Mouse (Mus musculus) heart, postnatal 10 days (tissue): Measurements from ENCODE around the gene Slc3a2. TPM values are rescaled to one million over a fixed set of nuclear protein-coding genes. Genes with fewer than 3 reads are reported as not detected.
A peak's percentile ranks its signal among the peaks of the same experiment; 100 is the strongest.

Experiments
- DNase-seq, 2 experiments: peaks; one replicate each; pipeline ENCODE4 v3.0.0; 2021
- intact Hi-C: fragments of 180-260 bp; cut with DNase I; formaldehyde crosslinking; loops from one replicate; pipeline ENCODE4 v1.15.1; 2025
- total RNA-seq, 2 experiments: library from RNA; stranded (reverse); gene quantifications; 2 replicates each; pipeline ENCODE4 v1.2.3; 2021

The Slc3a2 gene
- 10 to 100 TPM; 36.6 to 56.3 TPM for total RNA-seq

DNA sequence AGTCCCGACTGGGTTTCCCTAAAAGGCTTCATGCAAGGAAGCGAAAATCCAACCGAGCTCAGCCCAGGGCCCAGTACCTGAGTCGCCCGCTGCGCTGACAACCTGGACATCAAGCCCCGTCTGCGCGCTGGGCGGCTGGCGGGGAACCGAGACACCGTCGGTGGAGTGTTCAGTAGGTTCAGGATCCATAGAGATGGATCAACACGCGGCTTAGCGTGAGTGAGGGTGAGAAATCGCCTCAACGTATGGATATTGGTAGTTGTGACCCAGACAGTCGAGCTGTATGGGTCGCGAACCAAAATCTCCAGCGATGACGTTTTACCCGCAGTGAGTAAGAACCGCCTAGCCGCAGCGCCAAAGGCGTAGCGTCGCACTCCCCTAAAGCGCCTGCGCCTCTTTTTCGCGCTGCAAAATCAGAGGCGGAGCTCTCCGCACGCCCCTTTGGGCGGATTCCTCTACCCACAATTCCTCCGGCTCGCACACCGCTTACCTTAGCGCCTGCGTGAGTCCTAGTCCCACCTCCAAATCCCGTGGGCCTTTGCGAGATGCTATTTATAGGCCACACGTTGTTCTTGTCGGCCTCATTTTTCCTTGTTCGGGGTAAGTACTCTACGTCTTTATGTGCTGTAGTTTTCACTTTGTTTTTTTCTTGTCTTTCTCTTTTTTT, at the start of gene Slc3a2:
Gene Slc3a2 (minus strand): TSS at position 463 of the 667 bp plus-strand sequence.
- intact Hi-C loops = no loop called here

DNA sequence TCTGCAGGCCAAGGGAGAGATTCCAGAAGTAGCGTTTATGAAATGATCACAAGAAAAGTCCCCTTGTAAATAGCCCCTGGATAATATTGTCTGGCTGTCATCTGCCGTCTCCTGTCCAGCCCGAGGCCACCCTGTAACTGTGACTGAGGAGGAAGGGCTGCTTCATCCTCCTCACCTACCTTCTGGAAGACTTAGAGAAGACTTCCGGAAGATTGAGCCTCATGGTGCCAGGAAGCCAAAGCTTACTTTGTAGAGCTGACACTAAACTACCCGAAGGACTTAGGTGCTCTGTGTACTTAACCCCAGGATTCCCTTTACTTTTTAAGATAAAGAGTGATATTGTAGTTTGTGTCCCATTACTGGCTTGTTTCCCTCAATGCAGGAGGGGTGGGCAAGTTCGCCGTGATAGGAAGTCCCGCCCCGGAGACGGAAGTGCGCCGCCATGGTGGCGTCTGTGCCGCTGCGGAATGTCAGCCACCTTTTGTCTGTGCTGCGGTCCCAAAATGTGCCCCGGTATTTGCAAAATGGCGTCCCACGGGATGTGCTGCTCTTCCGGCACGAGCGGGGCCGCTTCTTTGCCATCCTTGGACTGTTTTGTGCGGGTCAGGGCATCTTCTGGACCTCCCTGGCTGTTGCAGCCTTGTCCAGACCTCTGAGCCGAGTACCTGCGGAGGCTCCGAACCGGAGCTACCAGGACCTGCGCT, 47.5 kb upstream of the Slc3a2 start, which contains the start of gene Tmem223:
Gene Tmem223 (plus strand): TSS at position 430 of the 704 bp plus-strand sequence.
- intact Hi-C loops = no loop called here
- peak; percentile 86 to 92 for DNase-seq

More for the DNA sequence above, at the start of gene Slc3a2:
- peak; percentile 97 for DNase-seq

DNA sequence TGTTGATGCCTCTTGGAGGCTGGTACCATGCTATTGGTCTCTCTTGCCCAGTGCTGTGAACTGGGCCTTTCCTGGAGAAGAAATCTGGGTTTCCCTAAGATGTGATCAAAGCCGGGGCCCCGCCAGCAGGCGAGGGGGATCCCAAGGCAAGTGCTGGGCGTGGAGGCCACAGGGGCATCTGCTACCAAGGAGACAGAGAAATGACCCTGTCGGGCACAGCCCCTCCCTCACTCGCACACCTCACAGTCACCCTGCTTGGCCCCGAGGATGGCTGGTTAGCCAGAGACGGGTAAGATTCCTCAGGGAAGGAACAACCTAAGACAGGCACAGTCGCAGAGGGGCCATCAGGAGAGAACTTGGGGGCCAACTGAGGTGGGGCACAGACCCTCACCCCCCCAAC, 42.4 kb upstream of the Slc3a2 start:
- DNase-seq = no peak
- intact Hi-C loops = no loop called here

DNA sequence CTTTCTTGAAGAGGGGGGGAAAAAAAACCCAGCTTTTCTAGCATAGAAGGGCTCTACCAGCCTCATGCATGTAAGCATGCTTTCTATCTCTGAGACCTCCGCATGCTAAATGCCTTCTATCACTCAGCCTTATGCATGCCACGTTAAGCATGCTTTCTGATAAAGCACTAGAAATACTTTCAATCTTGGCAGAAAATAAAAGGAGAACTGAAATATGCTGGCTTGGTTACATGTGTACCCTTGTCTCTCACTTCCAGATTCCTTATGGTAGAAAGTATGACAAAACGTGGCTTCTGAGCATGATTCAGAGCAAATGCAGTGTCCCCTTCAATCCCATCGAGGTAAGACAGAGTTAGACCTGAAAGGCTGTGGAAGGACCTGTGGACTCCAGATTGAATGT, 40.1 kb upstream of the Slc3a2 start:
- no peak for DNase-seq
- intact Hi-C loops = no loop called here

DNA sequence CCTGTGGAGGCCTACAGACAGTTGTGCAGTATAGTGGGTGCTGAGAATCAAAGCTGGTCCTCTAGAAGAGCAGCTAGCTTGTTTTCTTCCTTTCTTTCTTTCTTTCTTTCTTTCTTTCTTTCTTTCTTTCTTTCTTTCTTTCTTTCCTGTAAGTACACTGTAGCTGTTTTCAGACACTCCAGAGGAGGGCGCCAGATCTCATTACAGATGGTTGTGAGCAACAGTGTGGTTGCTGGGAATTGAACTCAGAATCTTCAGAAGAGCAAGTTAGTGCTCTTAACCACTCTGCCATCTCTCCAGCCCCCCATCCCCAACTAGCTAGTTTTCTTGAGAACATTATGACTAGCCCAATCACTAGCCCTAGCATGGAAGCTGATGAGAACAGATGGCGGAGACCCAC, 37.6 kb upstream of the Slc3a2 start:
- DNase-seq = no peak
- intact Hi-C loops = no loop called here

DNA sequence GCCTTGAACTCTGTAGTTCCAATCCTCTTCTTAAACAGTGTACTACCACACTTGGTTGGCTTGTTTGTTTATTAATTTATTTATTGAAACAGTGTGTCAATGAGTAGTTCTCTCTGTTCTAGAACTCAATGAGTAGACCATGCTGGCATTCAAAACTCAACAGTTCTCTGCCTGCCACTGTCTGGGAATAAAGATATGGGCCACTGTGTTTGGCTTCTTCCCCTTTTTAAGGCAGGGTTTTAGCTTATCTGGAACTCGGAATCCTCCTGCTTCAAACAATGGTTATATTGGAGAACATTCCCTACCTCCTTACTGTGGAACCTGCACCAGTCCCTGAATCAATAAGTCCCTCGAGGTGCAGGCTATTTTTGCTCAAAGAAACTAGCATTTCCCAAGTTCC, 35.7 kb upstream of the Slc3a2 start:
- intact Hi-C loops = loop anchor here (5.0 kb wide), 1 partner anchor 43 kb away; the partner anchor contains the start of gene Zbtb3
- DNase-seq = no peak

DNA sequence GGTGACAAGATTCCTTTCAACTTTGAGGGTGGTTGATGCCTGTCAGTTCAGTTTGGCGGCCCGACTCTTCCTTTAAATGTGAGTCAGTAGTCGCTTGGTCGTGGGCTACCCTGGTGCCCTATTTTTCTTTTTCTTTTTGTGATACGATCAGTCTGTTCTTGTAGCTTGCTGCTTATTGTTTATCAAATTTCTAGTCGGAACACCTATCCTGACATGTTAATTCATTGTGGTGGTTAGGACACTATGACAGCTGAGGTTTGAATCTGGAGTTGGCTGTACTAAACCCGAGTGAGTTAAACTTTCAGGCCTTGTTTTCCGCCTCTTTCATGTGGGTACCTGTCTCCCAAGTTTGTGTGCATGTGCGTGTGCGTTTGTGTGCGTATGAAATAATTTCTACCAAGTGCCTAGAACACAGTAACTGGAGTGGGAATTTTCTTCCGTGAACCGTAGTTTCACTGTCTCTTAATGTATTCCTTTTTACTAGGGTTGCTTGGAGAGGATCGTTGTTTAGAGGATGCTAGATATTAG, 34.4 kb upstream of the Slc3a2 start:
- intact Hi-C loops = loop anchor here (5.0 kb wide), 1 partner anchor 45 kb away; the partner anchor contains the start of gene Zbtb3

DNA sequence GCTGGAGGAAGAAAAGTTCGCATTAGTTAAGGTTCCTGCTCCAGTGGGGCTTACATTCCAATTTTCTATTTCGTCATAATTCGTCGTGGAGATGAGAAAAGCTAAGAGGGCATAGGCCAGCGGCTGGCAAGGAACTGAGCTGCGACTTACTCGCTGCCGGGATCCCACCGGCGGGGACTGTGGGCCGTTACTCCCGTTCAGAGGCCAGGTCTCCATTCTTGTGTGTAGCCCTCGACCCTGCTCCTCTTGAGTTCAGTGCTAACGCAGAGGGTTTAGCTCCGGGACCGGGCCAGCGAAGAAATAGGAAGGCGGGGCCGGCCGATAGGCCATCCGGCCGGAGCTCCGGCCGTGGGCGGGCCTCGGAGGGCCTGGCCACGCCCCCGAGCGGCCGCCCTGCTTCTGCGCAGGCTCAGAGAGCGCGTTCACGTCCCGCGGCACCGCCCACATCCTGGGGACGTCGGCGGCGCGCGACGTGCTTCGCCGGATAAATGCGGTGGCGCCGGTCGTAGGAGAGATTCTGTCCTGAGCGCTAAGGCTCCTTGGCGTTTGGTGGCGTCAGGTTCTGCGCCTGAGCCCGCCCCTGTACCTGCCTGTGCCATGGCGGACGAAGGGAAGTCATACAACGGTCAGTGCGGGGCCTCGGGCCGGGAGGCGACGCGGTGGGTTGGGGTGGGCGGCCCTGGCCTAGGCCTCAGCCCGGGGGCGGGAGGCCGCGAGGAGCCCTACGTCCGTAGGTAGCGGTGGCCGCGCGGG, 33.6 kb upstream of the Slc3a2 start, which contains the start of gene Nxf1:
Gene Nxf1 (plus strand): TSS at position 439 of the 753 bp plus-strand sequence.
- intact Hi-C loops = loop anchor here (5.0 kb wide), 1 partner anchor 45 kb away; the partner anchor contains the start of gene Zbtb3
- peak; percentile 95 for DNase-seq

More for the DNA sequence above, 34.4 kb upstream of the Slc3a2 start:
- no peak for DNase-seq

DNA sequence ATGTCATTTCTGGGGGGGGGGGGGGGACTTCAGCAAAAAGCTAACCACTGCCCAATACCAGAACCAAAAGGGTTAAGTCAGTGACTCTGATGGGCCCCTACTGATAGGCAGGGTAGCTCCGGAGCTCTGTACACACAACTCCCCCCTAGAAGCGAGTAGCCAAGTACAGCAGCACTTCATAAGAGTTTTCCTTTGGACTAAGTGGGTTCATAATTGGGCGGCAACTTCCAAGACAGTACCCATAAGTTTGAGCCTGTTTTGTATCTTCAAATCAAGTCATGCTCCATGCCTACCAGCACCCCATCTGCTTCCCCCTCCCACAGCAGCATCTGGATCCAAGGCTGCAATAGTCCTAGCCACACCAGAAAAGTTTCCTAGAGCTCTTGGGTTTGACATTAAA, 32.5 kb upstream of the Slc3a2 start:
- no peak for DNase-seq
- intact Hi-C loops = loop anchor here (5.0 kb wide), 1 partner anchor 47 kb away; the partner anchor contains the start of gene Zbtb3

DNA sequence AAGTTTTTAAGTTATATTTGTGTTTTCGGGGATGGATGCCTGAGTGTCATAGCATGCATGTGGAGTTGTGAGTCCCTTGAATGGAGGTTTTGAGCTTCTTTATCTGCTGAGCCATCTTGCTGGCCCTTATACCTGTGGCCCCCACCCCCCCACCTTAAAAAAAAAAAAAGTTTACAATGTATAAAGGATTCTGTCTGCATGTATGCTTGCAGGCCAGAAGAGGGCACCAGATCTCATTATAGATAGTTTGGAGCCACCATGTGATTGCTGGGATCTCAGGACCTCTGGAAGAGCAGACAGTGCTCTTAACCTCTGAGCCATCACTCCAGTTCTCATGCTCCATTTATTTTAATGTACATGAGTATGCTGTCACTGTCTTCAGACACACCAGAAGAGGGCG, 24.2 kb upstream of the Slc3a2 start:
- no peak for DNase-seq
- intact Hi-C loops = no loop called here

DNA sequence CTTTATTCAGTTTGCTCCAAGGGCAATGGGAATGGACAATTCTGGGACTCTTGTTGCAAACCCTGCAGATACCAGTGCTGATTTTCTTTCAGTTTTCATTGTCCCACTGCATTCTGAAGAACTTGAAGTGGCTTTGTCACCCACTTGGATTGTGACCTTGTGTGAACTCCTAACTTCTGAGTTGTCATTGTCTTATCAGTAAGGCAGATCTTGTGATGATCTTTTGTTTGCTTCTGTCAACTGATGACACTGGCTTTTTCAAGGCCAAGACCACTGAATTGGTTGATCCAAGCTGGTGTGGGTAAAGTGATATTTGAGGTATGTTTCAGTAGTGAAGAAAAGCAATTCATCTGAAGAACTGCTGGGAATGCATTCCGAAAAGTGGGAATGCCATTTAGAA, 22.2 kb upstream of the Slc3a2 start:
- DNase-seq = no peak
- intact Hi-C loops = no loop called here

DNA sequence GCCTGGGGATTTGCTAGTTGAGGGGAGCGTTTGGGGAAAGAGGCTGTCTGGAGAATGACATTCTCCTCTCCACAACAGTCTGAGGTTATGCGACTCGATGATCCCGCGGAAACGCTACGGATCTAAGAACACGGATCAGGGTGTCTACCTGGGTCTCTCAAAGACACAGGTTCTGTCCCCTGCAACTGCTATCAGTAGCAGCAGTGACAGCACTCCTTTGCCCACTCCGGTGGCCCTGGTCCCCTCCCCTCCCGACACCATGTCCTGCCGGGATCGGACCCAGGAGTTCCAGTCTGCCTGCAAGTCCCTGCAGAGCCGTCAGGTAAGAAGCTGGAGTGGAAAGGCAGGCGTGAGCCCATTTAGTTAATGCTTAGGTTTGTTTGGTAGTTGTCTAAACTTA, 19.0 kb upstream of the Slc3a2 start:
- intact Hi-C loops = no loop called here
- no peak for DNase-seq

DNA sequence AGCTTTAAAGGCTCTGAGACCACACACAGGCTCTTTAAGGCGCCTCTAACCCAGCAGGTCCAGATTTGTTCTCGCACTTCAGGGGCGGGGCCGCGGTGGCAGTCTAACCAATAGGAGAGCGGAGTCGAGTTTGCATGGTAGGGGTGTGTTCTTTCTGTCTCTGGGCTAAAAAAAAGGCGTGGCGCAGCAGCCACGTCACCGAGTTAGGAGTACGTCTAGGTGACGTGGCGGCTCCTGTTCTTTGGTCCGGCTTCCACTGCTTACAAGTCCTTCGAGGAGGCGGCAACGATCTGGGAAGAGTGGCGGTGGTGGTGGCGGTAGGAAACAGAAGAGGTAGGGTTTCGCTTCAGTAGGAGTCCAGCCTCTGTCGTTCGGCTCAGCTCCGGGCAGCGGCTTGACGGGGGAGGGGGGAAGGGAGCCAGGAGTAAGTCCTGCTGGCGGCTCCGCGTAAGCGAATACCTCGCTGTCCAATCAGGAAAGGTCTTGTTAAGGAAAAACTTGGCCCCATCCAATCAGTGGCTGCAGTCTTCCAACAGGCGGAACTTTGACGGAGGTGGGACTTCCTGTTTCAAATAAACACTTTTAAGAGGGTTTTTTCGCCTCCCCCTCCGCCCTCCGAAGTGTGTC, 18.2 kb upstream of the Slc3a2 start, which contains the start of gene Stx5a:
Gene Stx5a (plus strand): TSS at position 171 of the 627 bp plus-strand sequence.
- DNase-seq = peak; percentile 97
- intact Hi-C loops = no loop called here

DNA sequence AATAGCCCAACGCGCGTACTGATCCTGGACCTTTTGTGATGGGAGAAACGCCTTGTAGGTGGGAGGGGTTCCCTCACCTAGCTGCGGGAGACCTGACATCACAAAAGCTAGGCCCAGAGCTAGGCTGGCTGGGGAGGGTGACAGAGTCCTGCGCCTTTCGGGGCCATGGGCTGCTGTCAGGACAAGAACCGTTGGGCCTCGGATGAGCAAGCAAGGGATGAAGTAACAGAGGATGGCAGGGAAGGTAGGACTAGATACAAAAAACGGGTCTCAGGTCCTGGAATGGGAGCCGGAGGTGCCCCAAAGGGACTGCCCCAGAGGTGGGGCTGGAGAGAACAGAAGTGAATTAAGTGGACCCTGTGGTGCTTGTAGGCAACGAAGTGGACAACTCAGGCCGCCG, 17.4 kb upstream of the Slc3a2 start, which contains the start of gene 1700092M07Rik:
Gene 1700092M07Rik (plus strand): TSS at position 116 of the 400 bp plus-strand sequence.
- DNase-seq = no peak
- intact Hi-C loops = no loop called here

DNA sequence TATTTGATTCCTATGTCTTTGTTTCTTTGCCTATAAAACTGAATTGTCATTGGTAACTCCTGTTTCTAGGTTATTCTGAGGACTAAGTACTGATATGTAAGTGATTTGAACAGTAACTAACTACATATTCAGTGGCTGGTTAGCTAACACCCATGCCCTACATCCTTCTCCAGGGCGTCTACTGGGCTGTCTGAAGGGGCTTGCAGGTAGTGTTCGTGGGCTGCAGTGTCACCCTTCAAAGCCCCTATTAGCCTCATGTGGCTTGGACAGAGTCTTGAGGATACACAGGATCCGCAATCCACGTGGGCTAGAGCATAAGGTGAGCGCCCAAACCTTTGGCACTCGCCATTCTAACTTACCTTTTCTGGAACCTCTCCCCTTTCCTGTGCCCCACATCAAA, 16.5 kb upstream of the Slc3a2 start:
- DNase-seq = no peak
- intact Hi-C loops = no loop called here

DNA sequence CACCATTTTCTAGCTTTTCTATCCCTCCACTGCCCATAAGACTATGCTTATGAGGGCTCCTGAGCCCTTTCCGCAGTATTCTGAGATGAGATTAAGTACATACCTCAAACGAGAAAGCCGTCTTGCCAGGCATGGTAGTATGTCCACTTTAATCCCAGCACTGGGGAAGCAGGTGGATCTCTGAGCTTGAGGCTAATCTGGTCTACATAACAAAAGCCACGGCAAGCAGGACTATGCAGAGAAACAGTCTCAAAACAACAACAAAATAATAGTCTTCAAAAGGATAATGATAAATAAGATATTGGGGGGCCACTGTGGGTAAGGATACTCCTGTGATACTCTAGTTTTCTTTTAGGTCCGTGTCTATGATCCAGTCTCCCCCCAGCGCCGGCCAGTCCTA, 15.7 kb upstream of the Slc3a2 start:
- intact Hi-C loops = no loop called here
- no peak for DNase-seq

DNA sequence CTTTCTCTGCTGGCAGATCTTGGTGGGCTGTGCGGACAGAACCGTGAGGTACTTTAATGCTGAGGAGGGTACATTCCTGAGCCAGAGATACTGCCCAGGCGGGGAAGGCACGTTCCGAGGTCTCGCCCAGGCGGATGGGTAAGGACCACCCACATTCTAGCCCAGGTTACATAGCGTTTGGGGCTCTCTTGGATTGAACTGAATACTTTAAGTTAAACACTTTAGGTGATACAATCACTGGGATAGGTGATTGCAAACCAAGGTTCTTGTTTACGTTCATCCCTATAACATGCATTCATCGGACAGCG, 12.9 kb upstream of the Slc3a2 start:
- DNase-seq = no peak
- intact Hi-C loops = no loop called here

DNA sequence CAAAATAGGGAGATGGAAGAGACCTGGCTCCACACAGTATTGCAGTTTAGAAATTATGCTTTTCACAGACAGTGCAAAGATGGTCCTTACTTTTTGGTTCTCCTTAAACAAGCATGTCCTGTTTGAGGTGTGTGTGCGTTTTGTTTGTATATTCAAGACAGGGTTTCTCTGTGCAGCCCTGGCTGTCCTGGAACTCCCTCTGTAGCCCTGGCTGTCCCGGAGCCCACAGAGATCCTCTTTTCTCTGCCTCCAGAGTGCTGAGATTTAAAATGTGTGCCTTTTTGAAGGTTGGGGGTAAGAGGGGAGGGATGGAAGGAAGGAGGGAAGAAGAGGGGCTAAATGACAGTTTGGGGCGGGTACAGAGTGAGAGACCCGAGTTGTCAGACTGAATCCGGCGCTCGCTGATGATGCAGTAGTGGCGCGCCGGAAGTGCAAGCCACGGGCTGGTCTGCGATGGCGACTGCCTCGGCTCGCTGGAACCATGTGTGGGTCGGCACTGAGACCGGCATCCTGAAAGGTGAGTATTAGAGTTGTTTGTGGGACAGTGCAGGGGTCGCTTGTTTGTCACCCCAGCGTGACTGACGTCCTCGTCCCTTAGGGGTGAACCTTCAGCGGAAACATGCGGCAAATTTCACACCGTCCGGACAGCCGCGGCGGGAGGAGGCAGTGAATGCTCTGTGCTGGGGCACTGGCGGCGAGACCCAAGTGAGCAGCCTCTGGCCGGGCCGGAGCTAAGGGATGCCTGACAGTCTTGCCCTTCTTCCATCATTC, 12.4 kb upstream of the Slc3a2 start, which contains the start of gene Wdr74:
Gene Wdr74 (plus strand): TSS at position 439 of the 771 bp plus-strand sequence.
- DNase-seq = peak; percentile 94 to 97
- intact Hi-C loops = no loop called here

DNA sequence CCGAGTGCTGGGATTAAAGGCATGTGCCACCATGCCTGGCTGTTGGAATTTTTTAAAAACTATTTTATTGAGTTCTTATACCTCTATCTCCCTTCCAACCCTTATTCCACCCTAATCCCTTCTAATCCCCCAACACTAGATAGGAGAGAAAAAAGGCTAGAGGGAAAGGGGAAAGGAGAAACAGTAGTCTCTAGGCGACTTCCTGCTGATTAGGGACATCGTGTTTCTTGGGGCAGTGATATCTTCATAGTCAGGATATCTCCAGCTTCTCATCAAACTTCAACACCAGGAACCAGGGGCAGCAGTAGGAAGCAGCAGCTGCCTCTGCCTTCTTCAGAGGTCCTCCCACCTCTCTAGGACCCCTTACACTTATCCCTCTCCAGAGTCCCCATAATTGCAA, 11.2 kb upstream of the Slc3a2 start:
- DNase-seq = no peak
- intact Hi-C loops = no loop called here
